Mouse (Mus musculus) gastrocnemius, adult 2 months (tissue): ENCODE measurements around the gene Map4k2. TPM values are rescaled to one million over a fixed set of nuclear protein-coding genes. Genes with fewer than 3 reads are reported as not detected.

Source experiments
- DNase-seq: peaks from one replicate; pipeline ENCODE4 v3.0.0; 2022
- H3K27ac ChIP-seq: fragments of 200-600 bp; 2 replicates; pipeline ENCODE4 v1.8.1; 2022; ENCODE audit warnings: mild to moderate bottlenecking
- H3K4me3 ChIP-seq: fragments of 200-600 bp; 2 replicates; pipeline ENCODE4 v1.8.1; 2022; ENCODE audit warnings: mild to moderate bottlenecking, moderate library complexity
- CTCF ChIP-seq: fragments of 200-600 bp; IDR thresholded peaks from 2 replicates; pipeline ENCODE4 v1.8.1; 2022; ENCODE audit warnings: antibody characterized with exemption, mild to moderate bottlenecking, moderate library complexity
- intact Hi-C: fragments of 180-260 bp; cut with DNase I; formaldehyde crosslinking; loops from one replicate; pipeline ENCODE4 v1.15.1; 2025
- total RNA-seq, 2 experiments: library from RNA; stranded (reverse); gene quantifications; 2 replicates each; pipeline ENCODE4 v1.2.3; 2021

The Map4k2 gene
- total RNA-seq, 2 experiments from 2014 or later = 13.1 to 14.2 TPM

DNA sequence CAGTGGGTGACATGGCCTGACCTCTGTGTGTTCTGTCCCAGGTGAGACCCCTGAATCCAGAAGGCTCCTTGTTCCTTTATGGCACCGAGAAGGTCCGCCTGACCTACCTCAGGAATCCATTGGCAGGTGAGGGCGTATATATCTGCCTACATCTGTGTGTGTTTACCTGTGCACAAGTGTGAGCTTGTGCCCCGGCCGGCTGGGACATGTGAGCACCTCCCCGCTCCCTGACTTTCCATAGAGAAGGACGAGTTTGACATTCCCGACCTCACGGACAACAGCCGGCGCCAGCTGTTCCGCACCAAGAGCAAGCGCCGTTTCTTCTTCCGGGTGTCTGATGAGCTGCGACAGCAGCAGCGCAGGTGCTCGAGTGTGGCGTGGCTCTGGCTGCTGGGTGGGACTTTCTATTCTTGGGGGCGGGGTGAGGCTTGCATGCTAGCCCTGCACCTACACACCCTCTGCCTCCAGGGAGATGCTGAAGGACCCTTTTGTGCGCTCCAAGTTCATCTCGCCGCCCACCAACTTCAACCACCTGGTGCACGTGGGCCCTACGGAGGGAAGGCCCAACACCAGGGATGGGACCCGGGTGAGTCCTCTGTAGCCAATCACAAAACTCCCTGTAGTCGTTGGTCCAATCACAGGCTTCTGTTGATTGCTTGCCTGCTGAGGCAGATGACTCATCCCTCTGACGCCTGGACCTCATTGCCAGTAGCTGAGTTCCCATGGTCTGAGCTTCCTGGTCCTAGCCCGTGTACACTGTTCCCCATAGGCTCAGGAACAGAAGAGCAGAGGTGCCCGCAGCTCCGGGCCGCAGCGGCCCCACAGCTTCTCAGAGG is 18.9 kb upstream of the Map4k2 start:
- DNase-seq = peak; percentile 62
- Histone ChIP-seq H3K27ac (peak overlapping the region; percentile 35; the same call in 1 of the 2 replicates), H3K4me3 (peak overlapping the region; percentile 43)
- no peak for TF ChIP-seq CTCF
- intact Hi-C loops = no loop called here

DNA sequence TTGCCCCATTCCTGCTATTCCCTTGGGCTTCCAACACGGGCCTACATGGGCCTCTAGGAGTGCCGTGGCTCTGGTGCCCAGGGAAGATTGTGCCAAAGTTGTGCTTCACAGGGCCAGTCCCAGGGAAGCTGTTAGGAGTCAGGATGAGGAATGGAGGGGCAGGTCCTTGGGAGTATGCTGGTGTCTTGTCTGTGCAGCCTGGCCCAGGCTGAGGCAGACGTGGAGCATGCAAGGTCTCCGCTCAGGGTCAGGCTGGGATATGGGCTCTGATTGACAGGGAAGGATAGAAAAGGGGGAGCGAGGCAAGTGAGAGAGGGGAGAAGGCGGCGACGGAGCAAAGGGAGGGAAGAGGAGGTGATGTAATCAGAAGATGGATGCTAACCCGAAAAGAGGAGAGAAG is 16.2 kb upstream of the Map4k2 start:
- TF ChIP-seq CTCF = no peak
- no peak overlapping the region for H3K27ac ChIP-seq
- intact Hi-C loops = no loop called here
- no peak for DNase-seq
- no peak overlapping the region for H3K4me3 ChIP-seq

DNA sequence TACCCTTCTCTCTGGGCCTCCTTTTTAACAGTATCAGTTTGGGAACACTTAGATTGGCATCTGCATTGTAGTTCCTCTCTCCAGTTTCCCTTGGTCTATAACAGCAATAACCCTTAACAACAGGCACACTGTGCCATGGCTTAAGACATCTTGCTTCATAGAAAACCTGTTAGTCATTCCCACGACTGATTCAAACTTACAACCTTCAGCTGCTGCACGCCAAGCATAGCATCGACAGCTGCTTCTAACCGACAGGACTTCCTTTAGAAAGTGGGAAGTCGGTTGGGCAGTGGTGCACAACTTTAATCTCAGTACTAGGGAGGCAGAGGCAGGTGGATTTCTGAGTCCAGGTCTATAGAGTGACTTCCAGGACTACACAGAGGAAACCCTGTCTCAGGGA is 9.8 kb upstream of the Map4k2 start:
- intact Hi-C loops = loop anchor here (1.0 to 10.0 kb wide), 3 partner anchors 24 to 206 kb away; partner anchors contain the start of genes Cdc42bpg and Snx15
- no peak for TF ChIP-seq CTCF
- Histone ChIP-seq H3K27ac (peak overlapping the region; percentile 78), H3K4me3 (peak overlapping the region; percentile 56)
- no peak for DNase-seq

DNA sequence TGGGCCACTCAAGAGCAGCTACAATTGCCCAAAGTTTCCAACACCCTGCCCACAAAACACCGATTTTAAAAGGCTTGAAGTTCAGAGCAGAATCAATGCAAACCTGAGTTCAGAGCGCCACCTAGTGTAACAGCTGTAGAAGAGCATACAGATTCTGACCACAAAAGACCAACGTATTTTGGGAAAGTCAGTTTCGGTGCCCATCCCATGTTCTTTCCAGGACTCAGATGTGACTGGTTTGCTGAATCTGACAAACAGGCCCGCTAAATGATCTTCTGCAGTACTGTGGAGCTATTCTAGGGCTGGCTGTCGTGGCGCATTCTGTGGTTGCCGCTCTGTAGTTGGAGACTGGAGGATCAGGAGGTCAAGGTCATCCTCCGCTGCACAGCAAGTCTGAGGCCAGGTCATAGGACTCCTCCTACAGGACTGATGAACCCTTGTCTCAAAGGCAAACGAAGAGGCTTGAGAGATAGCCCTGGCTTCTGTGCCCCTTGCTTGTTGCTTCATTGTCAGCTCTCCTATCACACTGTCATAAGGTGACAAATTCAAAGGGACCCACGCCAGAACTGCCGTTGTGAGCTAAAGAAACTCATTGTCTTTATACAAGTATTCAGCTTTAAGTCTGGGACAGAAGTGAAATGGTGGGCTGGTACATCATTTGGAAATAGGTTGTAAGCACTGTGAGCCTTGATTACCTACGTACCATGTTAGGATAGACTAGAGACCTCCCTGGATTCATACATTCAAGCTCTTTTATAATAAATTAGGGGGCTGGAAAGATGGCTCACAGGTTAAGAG is 9.0 kb upstream of the Map4k2 start:
- peak; percentile 90 for TF ChIP-seq CTCF
- DNase-seq = peak; percentile 70
- peak overlapping the region; percentile 78 for H3K27ac ChIP-seq
- intact Hi-C loops = loop anchor here (1.0 to 10.0 kb wide), 3 partner anchors 25 to 207 kb away; partner anchors contain the start of genes Cdc42bpg and Snx15
- peak overlapping the region; percentile 56 for H3K4me3 ChIP-seq

- peak overlapping the region; percentile 79 for H3K4me3 ChIP-seq
- intact Hi-C loops = loop anchor here (10.0 kb wide), 1 partner anchor 209 kb away; the partner anchor contains the start of gene Snx15
- no peak for DNase-seq
- TF ChIP-seq CTCF = no peak
- H3K27ac ChIP-seq = peak overlapping the region; percentile 90
Measured at GRCm38 (mm10) chr19:6333761-6334595, 7.0 kb upstream of the Map4k2 start.

GRCm38 (mm10) chr19:6334673-6335457 is 6.1 kb upstream of the Map4k2 start, which contains the start of gene Men1:
Men1 (plus strand) TSS chr19:6334979.
- intact Hi-C loops = loop anchor here (10.0 kb wide), 1 partner anchor 210 kb away; the partner anchor contains the start of gene Snx15
- TF ChIP-seq CTCF = peak; percentile 58
- peak; percentile 94 for DNase-seq
- Histone ChIP-seq H3K4me3 (peak within 1 kb of the TSS; percentile 79), H3K27ac (peak within 1 kb of the TSS; percentile 90)

DNA sequence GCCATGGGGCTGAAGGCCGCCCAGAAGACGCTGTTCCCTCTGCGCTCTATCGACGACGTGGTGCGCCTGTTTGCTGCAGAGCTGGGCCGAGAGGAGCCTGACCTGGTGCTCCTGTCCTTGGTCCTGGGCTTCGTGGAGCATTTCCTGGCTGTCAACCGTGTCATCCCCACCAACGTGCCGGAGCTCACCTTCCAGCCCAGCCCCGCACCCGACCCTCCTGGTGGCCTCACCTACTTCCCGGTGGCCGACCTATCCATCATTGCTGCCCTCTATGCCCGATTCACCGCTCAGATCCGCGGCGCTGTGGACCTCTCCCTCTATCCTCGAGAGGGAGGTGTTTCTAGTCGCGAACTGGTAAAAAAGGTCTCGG is 5.5 kb upstream of the Map4k2 start:
- H3K27ac ChIP-seq = peak overlapping the region; percentile 90
- peak overlapping the region; percentile 79 for H3K4me3 ChIP-seq
- TF ChIP-seq CTCF = no peak
- intact Hi-C loops = loop anchor here (10.0 kb wide), 1 partner anchor 211 kb away; the partner anchor contains the start of gene Snx15
- no peak for DNase-seq

DNA sequence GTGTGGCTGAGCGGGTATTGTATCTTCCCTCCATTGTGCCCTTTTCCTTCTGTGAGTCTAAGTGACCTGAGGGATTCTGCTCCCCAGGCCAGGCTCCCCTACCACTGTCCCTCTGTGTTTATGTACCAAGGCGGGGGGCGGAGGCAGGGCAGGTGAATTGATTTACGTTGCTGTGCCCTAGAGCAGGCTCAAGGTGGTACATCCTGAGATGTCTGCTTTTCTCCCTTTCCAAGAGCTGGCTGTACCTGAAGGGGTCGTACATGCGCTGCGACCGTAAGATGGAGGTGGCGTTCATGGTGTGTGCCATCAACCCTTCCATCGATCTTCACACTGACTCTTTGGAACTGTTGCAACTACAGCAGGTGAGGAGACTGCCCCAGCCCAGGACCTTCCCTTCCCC is 4.0 kb upstream of the Map4k2 start:
- DNase-seq = peak; percentile 16
- Histone ChIP-seq H3K4me3 (no peak overlapping the region; the same call in 1 of the 2 replicates), H3K27ac (no peak overlapping the region)
- TF ChIP-seq CTCF = no peak
- intact Hi-C loops = loop anchor here (10.0 kb wide), 1 partner anchor 212 kb away; the partner anchor contains the start of gene Snx15

DNA sequence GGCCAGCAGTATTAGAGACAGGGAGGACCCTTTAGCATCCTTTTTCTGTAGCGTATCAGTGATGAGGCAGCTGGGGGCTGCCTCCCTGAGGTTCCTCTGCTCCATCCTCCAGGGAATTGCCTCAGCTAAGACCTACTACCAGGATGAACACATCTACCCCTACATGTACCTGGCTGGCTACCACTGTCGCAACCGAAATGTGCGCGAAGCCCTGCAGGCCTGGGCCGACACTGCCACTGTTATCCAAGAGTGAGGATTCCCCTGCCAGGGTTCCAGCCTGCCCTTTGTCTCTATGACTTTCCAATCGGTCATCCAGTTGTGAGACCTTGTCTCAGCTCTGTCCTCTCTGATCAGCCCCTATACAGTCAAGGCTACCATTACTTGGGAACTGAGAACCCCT is 2.8 kb upstream of the Map4k2 start:
- DNase-seq = peak; percentile 20
- H3K27ac ChIP-seq = no peak overlapping the region
- intact Hi-C loops = loop anchor here (10.0 kb wide), 1 partner anchor 213 kb away; the partner anchor contains the start of gene Snx15
- H3K4me3 ChIP-seq = no peak overlapping the region
- no peak for TF ChIP-seq CTCF

DNA sequence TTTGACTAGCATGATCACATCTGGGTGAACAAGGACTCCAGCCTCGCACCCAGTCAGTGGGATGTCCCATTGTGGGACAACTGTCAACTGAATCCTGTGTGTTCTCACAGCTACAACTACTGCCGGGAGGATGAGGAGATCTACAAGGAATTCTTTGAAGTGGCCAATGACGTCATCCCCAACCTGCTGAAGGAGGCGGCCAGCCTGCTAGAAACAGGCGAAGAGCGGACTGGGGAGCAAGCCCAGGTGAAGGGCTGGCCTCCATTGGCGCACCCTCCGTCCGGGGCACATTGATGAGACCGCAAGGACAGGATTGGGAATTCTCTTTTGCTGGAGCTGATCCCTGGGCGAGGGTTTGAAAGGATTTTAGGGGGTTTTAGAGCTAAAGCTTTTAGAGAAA is 2.2 kb upstream of the Map4k2 start:
- peak; percentile 20 for DNase-seq
- Histone ChIP-seq H3K27ac (peak overlapping the region; percentile 88), H3K4me3 (no peak overlapping the region)
- intact Hi-C loops = loop anchor here (10.0 kb wide), 1 partner anchor 214 kb away; the partner anchor contains the start of gene Snx15
- TF ChIP-seq CTCF = no peak

GRCm38 (mm10) chr19:6339191-6339590 is 1.7 kb upstream of the Map4k2 start:
- intact Hi-C loops = loop anchor here (10.0 kb wide), 1 partner anchor 214 kb away; the partner anchor contains the start of gene Snx15
- TF ChIP-seq CTCF = no peak
- DNase-seq = peak; percentile 18
- Histone ChIP-seq H3K4me3 (peak overlapping the region; percentile 94), H3K27ac (peak overlapping the region; percentile 88)
